Mouse (Mus musculus): ENCODE measurements at regions not wholly inside any gene's neighbourhood (a gene's known extent, or its start where the extent isn't known, plus 50 kb on each side); places are given as distances from the start of the nearest gene placed in this dataset.

DNA sequence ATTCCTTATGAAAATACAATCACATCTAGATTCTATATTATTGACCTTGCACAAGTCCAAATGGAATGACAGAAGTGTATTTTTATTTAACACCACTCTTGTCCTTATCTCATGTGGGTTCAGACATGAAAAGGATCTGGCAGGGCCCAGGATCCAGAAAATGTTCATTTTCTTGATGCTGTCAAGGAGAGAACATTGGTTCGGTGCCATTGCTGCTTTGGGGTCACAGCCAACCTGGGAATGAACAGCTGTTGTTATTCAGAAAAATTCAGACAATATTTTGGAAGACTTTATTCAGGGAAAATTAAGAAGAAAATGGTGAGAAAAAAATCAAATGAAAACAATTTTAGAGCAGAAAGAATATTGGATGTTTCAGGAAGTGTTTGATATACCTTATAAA lies 590.0 kb downstream of the Iqcm start:
- peak in 1 of 2 experiments; percentile 22 for DNase-seq (ENCODE audit: low spot score in 2 of 2)

DNA sequence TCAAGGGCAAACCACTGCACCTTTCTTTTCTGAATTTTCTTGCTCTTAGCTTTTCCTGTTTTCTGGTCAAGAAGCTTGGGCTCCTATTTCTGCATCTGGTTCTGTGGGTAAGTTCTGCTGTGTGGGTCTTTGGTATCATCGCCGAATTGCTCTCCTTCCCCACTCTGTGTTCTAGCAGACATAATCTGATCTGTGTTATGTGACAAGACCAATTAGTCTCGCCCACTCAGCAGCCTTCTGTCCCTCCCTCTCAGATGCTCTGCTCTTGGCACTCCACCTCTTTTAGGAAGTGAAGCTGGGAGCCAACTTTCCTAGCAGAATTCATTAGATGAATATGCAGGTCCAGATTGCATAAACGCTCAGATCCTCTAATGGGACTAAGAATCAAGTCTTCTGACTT lies 603.5 kb downstream of the Iqcm start:
- DNase-seq (ENCODE audit: low spot score in 2 of 2) = peak; percentile 23 to 35

DNA sequence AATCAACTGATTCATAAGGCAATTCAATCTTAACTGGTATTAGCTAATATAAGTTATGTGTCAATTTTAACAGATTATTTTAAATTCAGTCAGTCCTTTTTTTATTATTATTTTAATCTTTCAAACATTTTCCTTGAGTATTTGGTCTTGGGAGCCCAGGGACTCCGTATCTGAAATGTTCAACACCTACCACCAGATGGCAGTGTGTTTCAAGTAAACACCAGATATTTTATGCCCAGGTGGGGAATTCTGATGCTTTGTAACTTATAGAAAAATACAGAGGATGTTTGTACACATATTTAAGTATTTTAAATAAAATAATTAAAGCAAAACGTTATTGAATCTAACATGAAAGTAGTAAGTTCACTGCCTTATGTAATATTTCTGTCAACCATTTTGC lies 619.2 kb downstream of the Iqcm start:
- peak in 1 of 2 experiments; percentile 27 for DNase-seq (ENCODE audit: low spot score in 2 of 2)

- DNase-seq (ENCODE audit: low spot score in 2 of 2) = no peak
Measured at GRCm38 (mm10) chr8:76072671-76073351, 624.3 kb downstream of the Iqcm start.

- no peak for DNase-seq (ENCODE audit: low spot score in 2 of 2)
Measured at GRCm38 (mm10) chr8:76120587-76121145, 672.2 kb downstream of the Iqcm start.

DNA sequence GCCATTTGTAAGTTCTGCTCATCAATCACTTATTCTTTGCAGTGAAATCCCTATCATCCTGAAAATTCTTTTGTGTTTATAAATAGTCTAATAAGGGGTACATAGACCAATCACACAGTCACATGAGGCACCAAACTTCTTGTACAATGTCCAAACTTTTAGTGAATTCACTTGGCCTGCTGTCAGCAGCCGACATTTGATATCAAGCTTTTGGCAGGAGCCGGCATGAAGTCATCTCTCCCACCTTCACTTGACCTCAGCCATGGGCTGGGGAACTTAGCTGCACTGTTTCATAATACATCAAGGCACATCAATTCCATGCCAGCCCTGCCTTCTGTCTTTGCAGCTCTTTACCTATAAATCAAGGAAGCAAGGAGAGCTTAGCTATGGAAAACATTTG lies 679.0 kb downstream of the Iqcm start:
- DNase-seq (ENCODE audit: low spot score in 2 of 2) = no peak

DNA sequence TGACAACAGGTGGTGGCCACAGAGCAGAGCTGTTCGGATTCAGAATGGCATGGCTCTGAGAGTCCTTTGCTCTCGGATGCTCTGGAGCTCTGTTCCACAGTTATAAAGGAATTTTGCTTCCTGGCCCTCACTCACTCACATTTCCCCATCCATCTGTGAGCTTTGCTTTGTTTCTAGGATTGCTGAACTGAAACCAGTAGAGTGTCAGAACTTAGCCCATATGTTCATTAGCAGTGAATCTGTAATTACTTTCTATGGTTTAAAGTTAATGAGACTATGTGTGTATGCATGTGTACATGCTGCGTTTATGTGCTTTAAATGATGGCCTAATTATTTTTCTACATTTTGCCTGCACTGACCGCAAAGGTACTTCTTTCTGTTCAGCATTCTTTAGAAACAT lies 688.7 kb downstream of the Iqcm start:
- DNase-seq (ENCODE audit: low spot score in 2 of 2) = no peak

GRCm38 (mm10) chr8:76148681-76149080 lies 700.2 kb downstream of the Iqcm start:
- no peak for DNase-seq (ENCODE audit: low spot score in 2 of 2)

GRCm38 (mm10) chr8:76182520-76182919 lies 716.7 kb upstream of the Nr3c2 start:
- DNase-seq (ENCODE audit: low spot score in 2 of 2) = no peak

DNA sequence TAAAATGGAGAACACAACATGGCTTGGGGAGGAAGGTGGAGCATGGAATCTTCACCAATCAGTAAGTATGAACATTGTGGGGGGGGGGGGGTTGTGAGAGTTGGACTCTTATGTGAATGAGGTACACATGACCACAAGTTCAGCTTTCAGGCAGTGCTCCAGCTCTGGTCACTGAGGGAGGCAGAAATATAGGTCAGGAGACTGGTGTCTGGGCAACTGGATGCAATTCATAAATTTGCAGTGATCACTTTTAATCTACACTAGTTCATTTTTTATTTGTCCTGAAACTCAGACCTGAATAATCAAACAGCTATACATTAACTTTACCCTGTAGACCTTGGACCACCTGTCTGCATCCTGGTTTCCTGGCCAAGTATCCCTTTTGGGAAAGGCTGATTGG lies 715.4 kb upstream of the Nr3c2 start:
- DNase-seq (ENCODE audit: low spot score in 2 of 2) = no peak

DNA sequence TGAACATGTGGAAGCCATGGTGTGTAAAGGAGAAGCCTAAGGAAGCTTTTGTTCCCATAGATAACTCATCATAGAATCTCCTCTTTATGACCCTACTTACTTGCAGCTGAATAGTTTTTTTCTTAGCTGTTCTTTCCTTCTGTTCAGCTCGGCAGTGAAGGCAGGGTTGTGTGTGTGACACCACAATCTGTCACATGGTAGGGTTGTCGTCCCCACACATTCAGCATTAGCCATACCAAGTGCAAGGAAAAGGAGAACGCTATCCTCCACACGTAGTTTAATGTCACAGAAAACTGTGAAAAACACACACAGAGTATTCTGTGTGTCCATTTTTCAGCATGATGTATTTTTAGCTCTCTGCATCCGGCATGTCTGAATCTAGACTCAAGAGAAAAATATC lies 711.9 kb upstream of the Nr3c2 start:
- DNase-seq (ENCODE audit: low spot score in 2 of 2) = peak in 1 of 2 experiments; percentile 23

DNA sequence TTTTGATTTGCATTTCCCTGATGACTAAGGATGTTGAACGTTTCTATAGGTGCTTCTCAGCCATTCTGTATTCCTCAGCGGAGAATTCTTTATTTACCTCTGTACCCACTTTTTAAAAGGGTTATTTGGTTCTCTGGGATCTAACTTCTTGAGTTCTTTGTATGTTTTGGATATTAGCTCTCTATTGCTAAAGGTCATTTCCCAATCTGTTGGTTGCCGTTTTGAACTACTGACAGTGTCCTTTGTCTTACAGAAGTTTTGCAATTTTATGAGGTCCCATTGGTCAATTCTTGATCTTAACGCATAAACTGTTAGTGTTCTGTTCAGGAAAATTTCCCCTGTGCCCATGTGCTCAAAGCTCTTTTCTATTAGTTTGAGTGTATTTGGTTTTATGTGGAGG lies 687.4 kb upstream of the Nr3c2 start:
- DNase-seq (ENCODE audit: low spot score in 2 of 2) = no peak

GRCm38 (mm10) chr8:76217819-76218580 lies 681.2 kb upstream of the Nr3c2 start:
- no peak for DNase-seq (ENCODE audit: low spot score in 2 of 2)

DNA sequence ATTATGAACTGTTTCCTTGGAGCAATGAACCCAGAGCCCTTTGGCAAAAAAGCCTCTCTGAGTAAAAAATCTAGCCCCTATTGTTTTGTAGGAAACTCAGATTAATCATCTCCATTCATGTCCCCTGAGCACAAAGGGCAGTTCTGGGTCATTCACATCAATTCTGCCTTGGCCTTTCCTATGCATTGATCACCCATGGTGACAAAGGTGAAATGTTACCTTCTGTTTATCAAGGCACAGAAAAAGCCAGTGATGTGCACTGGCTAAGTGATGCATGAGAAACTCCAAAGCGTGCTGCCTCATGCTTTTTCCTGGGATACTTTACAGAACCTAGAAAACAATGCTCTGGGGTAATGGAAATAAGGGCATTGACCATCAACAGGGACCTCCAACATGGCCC lies 668.4 kb upstream of the Nr3c2 start:
- DNase-seq (ENCODE audit: low spot score in 2 of 2) = no peak

- no peak for DNase-seq (ENCODE audit: low spot score in 2 of 2)
Measured at GRCm38 (mm10) chr8:76249194-76249593, 650.0 kb upstream of the Nr3c2 start.

DNA sequence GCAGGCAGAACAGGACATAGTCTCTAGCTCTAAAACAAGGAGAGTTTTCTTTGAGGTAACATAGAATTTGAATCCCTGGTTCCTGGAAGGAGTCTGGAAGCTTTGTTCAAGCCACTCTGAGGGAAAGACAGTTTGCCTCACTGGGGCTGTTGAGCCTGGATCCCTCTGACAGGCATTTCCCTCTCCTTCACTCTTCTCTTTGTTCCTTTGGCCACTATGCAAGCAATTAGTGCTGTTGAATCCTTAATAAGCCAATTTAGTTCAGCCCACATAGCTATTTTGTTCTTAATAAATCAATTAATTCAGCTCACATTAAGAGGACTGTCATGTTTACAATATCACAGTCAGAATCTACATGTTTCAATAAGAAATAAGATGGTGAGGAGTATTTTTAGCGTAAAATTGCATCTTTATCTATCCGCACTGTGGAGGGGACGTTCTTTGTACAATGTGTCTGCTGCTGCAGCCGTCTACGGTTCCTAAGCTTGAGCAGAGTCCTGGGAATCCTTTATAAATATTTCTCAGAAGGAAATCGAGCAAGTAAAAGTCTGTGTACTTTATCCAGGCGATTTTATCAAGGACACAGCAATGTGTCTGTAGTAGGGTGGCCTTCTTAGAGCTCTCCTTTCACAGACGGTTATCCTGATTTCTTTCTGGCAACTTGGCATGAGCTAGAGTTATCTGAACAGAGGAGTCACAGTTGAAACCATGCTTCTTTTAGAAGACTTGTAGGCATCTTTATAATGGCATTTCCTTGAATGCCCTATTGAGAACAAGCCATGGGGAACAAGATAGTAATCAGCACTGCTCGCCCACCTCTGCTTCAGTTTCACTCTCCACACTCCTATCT lies 646.9 kb upstream of the Nr3c2 start:
- DNase-seq (ENCODE audit: low spot score in 2 of 2) = peak in 1 of 2 experiments; percentile 21

Data from right cerebral cortex, postnatal 10 days (tissue).